Mouse (Mus musculus): Measurements from ENCODE around the gene Pdap1. TPM values are rescaled to one million over a fixed set of nuclear protein-coding genes. Genes with fewer than 3 reads are reported as not detected.
"Not testable (repeated sequence)": the region's sequence is repeated elsewhere in the genome, so short reads cannot be mapped to it uniquely, and the experiment has no call there.

The Pdap1 gene
- polyA plus RNA-seq, 1 experiment from 2014 or later = 87.1 TPM

DNA sequence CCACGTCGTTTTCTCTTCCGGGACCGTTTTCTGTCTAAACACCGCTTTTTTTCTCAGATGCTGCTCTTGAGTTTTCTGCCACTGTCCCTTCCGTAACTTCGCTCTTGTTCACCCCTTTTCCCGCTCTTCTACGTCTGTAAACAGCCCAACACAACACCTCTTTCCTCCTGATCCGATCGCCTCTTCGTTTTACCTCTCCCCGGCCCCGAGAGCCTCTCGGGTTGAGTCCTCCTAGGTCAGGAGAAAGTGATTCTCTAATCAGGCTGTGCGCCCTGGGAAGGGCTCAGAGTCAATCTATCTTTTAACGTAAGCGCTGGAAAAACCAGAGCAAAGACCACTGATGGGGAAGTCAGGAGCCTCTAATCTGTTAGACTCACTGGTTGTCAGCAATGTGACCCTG is 573 bp upstream of the Pdap1 start:
- peak; percentile 34; the same call in 1 of the 2 replicates for ATAC-seq
- peaks cover 38% of the 10 kb centered on the region for H3K36me3 ChIP-seq
- WGBS = under 1% methylated on average over 18 of the region's 18 CpGs
- H3K27ac ChIP-seq = peak overlapping the region; percentile 83
- H3K4me3 ChIP-seq (replicated peaks) = peak overlapping the region; percentile 96
- H3K27me3 ChIP-seq (replicated peaks) = no peaks in the 10 kb centered on the region
- no peaks in the 10 kb centered on the region for H3K9me3 ChIP-seq
- H3K4me1 ChIP-seq (replicated peaks) = peaks cover 13% of the 10 kb centered on the region; the same call in 1 of the 2 replicates
- peak overlapping the region; percentile 67 for H3K4me2 ChIP-seq (replicated peaks)
- H3K9ac ChIP-seq = peak overlapping the region; percentile 93

DNA sequence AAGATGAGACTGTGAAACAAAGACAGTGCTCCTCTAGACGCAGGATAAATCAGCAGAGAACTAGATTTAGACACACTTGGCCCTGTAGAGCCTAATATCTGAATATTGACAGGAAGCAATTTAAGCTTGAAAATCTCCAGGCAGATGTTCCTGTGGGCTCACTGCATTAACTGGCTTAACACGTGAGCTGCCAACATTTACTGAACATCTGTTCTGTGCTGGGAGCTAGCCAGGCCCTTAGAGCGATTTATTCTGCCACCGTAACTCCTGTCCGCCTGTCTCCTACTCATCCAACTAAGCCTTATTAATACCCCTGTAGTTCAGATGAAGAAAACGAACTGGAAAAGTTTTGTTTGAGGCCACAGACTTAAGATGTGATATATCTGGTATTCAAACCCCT is 1.2 kb downstream of the Pdap1 start:
- no peak for ATAC-seq
- Histone ChIP-seq H3K27ac (no peak overlapping the region), H3K9ac (peak overlapping the region; percentile 93), H3K9me3 (no peaks in the 10 kb centered on the region), H3K27me3 (replicated peaks) (no peaks in the 10 kb centered on the region), H3K4me1 (replicated peaks) (peaks cover 13% of the 10 kb centered on the region; the same call in 1 of the 2 replicates), H3K36me3 (peaks cover 40% of the 10 kb centered on the region), H3K4me3 (replicated peaks) (peak overlapping the region; percentile 96), H3K4me2 (replicated peaks) (peak overlapping the region; percentile 67)
- WGBS = 5% methylated on average over 6 of the region's 6 CpGs

DNA sequence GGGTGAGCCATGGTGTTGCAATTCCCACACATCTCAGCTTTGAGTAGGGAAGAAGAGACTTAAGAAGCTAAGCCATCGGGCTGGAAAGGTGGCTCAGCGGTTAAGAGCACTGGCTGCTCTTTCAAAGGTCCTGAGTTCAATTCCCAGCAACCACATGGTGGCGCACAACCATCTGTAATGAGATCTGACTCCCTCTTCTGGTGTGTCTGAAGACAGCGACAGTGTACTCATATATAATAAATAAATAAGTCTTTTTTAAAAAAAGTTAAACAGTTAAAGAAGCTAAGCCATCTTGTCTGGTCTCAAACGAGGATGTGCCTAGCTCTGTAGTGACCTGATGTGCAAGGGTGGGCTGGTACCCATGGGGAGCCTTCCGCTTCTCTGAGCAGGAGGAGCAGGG is 6.8 kb downstream of the Pdap1 start:
- H3K36me3 ChIP-seq = peaks cover 69% of the 10 kb centered on the region
- not testable (repeated sequence) for H3K9ac ChIP-seq; H3K27me3 ChIP-seq (replicated peaks); H3K4me2 ChIP-seq (replicated peaks); H3K4me1 ChIP-seq (replicated peaks); H3K27ac ChIP-seq; H3K9me3 ChIP-seq; ATAC-seq; H3K4me3 ChIP-seq (replicated peaks)
- 85% methylated on average over 6 of the region's 6 CpGs for WGBS

DNA sequence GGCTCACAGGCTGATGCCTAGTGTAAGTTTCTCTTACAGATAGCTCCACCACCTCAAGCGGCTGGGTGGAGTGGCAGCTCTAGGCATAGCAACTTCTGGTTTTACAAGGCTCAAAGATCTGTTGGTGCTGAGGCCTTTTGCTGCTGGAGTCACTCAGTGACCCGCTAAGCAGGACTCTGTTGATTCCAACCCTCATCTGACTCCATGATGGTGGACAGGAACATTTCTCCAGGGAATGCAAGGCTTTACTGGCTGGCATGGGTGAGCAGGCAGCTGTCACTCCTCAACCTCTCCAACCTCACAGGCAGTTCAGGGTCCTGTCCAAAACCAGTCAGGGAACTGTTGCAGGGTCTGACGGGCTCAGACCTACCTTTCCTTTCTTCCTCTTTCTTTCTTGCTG is 9.0 kb downstream of the Pdap1 start:
- Histone ChIP-seq H3K9me3 (no peaks in the 10 kb centered on the region), H3K4me3 (replicated peaks) (no peak overlapping the region), H3K4me1 (replicated peaks) (no peaks in the 10 kb centered on the region), H3K27ac (no peak overlapping the region), H3K9ac (no peak overlapping the region), H3K4me2 (replicated peaks) (no peak overlapping the region), H3K36me3 (peaks cover 78% of the 10 kb centered on the region), H3K27me3 (replicated peaks) (no peaks in the 10 kb centered on the region)
- no peak for ATAC-seq
- WGBS = 87% methylated on average over 3 of the region's 3 CpGs

DNA sequence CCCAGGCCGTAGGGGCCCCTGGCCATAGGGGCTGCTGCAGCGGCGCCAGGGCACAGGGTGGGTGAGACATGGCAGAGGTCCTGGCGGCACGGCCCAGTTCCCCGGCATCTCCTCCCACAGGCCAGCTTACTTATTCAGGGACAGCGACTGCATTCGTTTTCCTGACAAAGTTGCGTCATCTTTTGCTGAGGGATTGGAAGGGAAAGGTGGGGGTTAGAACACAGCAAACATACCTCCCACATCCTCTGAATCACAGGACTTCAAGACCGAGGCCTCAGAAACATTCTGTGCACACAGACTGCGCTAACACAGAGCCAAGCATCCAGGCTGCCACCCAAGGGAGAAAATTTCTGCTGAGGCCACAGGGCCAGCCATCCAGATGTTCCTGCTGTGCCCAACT is 9.8 kb downstream of the Pdap1 start:
- H3K27me3 ChIP-seq (replicated peaks) = no peaks in the 10 kb centered on the region
- H3K9me3 ChIP-seq = no peaks in the 10 kb centered on the region

DNA sequence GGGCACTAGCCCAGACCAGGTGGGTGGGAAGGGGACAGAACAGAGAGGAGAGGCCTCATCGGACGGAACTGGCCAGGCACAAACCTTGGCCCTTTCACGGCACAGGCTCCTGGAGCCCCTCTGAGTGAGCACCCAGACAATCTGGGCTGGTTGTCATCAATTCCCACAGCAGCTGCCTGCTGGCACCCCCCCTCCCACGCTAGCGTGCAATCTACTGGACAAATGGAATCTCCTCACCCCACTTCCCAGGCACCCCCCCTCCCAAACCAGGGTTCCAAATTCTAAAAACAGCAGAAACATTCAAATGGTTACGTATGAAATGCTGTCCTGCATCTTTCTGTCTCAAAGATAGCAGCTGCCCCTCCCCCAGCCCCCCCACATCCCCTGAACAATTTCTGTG is 10.3 kb downstream of the Pdap1 start:
- H3K9ac ChIP-seq; H3K9me3 ChIP-seq; H3K4me2 ChIP-seq (replicated peaks); H3K27ac ChIP-seq; ATAC-seq; H3K4me1 ChIP-seq (replicated peaks); H3K4me3 ChIP-seq (replicated peaks); H3K27me3 ChIP-seq (replicated peaks): not testable (repeated sequence)
- peaks cover 83% of the 10 kb centered on the region for H3K36me3 ChIP-seq
- 87% methylated on average over 6 of the region's 6 CpGs for WGBS

More for the DNA sequence above, 9.8 kb downstream of the Pdap1 start:
- Histone ChIP-seq H3K4me3 (replicated peaks) (no peak overlapping the region), H3K4me1 (replicated peaks) (no peaks in the 10 kb centered on the region), H3K4me2 (replicated peaks) (no peak overlapping the region), H3K9ac (no peak overlapping the region), H3K36me3 (peaks cover 84% of the 10 kb centered on the region), H3K27ac (no peak overlapping the region)
- 83% methylated on average over 11 of the region's 11 CpGs for WGBS
- no peak for ATAC-seq

DNA sequence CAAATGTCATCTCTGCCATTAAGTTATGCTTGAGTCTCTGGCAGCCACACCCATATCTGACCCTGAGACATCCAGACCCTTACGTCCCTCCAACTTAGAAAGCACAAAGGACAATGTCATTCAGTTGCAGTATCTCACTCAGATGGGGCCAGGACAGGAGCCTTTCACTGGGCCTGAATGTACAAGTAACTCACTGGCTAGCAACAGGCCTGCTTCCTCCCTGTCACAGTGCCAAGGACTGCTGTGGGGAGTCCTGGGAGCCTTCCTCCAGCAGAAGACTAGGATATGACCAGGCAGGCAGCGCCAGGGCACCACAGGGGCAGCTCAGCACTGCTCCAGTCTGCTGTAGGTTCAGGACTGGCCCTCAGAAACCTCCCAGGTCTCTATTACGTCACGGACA is 10.9 kb downstream of the Pdap1 start:
- peaks cover 82% of the 10 kb centered on the region for H3K36me3 ChIP-seq
- H3K27ac ChIP-seq = no peak overlapping the region
- H3K9me3 ChIP-seq = no peaks in the 10 kb centered on the region
- H3K9ac ChIP-seq = no peak overlapping the region
- WGBS = 90% methylated on average over 4 of the region's 4 CpGs
- H3K4me2 ChIP-seq (replicated peaks) = no peak overlapping the region
- H3K27me3 ChIP-seq (replicated peaks) = no peaks in the 10 kb centered on the region
- H3K4me3 ChIP-seq (replicated peaks) = no peak overlapping the region
- H3K4me1 ChIP-seq (replicated peaks) = no peaks in the 10 kb centered on the region
- no peak for ATAC-seq

DNA sequence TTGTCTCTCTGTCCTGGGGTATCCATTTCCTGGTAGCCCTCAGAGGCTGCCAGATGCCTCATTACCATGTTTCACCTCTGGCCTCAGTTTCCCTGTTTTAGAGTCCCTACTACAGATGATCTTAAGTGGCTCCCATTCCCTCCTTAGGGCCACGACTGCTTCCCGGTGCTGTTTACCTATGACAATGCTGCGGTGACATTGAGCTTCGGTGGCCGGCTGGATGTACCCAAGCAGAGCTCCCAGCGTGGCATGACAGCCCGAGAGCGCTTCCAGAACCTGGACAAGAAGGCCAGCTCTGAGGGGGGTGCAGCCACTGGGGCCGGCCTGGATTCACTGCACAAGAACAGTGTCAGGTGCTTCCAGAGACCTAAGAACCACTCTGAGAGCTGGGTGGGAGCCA is 13.5 kb downstream of the Pdap1 start:
- H3K27me3 ChIP-seq (replicated peaks) = no peaks in the 10 kb centered on the region
- no peak overlapping the region for H3K27ac ChIP-seq
- H3K4me2 ChIP-seq (replicated peaks) = no peak overlapping the region
- H3K9me3 ChIP-seq = no peaks in the 10 kb centered on the region
- H3K4me1 ChIP-seq (replicated peaks) = no peaks in the 10 kb centered on the region
- peaks cover 66% of the 10 kb centered on the region for H3K36me3 ChIP-seq
- no peak for ATAC-seq
- H3K4me3 ChIP-seq (replicated peaks) = no peak overlapping the region
- 92% methylated on average over 9 of the region's 9 CpGs for WGBS
- H3K9ac ChIP-seq = no peak overlapping the region

DNA sequence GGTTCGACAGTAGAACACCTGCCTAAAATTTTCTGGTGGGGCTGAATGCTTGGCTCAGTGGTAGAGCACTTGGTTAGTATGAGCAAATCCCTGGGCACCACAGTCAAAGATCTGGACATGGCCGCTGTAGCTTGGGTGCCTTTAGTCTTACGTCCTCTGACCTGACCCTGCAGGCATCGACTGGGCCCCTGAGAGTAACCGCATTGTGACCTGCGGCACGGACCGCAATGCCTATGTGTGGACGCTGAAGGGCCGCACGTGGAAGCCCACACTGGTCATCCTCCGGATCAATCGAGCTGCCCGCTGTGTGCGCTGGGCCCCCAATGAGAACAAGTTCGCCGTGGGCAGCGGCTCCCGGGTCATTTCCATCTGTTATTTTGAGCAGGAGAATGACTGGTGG is 16.6 kb downstream of the Pdap1 start:
- Histone ChIP-seq H3K4me3 (replicated peaks) (no peak overlapping the region), H3K27ac (no peak overlapping the region), H3K9ac (no peak overlapping the region), H3K36me3 (peaks cover 42% of the 10 kb centered on the region), H3K4me2 (replicated peaks) (no peak overlapping the region), H3K4me1 (replicated peaks) (no peaks in the 10 kb centered on the region; the same call in 1 of the 2 replicates), H3K9me3 (no peaks in the 10 kb centered on the region), H3K27me3 (replicated peaks) (no peaks in the 10 kb centered on the region)
- ATAC-seq = no peak
- 92% methylated on average over 19 of the region's 19 CpGs for WGBS

DNA sequence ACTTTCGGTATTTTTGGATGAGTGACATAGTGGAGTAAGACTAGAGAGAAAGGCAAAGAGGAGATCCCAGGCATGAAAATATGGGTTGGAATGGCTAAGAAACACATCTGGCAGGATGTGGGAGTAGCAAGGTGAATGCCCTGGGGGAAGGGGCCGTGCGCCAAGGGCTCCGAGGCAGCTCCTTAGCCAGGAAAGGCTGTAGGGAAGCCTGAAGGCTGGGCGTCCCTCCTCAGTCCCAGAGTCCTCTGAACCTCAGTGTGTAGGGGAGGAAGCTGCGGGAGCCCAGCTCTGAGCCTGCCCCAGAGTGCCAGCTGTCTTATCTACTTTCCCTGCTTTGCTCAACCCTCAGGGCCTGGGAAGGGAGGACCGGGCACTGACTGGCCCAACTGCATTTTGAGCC is 19.1 kb downstream of the Pdap1 start:
- Histone ChIP-seq H3K27ac (no peak overlapping the region), H3K36me3 (peaks cover 24% of the 10 kb centered on the region), H3K4me3 (replicated peaks) (no peak overlapping the region), H3K9ac (no peak overlapping the region), H3K27me3 (replicated peaks) (no peaks in the 10 kb centered on the region), H3K4me1 (replicated peaks) (peaks cover 15% of the 10 kb centered on the region), H3K4me2 (replicated peaks) (no peak overlapping the region), H3K9me3 (no peaks in the 10 kb centered on the region)
- no peak for ATAC-seq
- WGBS = 62% methylated on average over 7 of the region's 7 CpGs

DNA sequence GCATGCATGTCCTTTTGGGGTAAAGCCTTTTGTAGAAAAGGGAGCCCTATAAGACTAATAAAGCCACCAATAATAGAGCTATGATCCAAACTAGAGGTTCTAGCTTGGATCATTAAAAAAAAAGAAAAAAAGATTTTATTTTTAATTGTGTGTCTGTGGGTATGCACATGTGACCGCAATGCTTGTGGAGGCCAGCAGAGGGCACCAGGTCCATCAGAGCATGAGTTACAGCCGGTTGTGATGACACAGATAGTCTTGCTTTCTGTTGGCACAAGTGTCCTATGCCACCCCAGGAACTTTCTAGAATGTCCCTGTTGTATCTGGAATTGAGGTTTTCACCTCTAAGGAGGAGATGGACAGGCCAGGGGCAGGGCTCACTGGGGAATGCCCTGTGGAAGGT is 20.7 kb downstream of the Pdap1 start:
- H3K4me1 ChIP-seq (replicated peaks) = peaks cover 15% of the 10 kb centered on the region
- 92% methylated on average over 2 of the region's 2 CpGs for WGBS
- no peak overlapping the region for H3K4me2 ChIP-seq (replicated peaks)
- no peaks in the 10 kb centered on the region for H3K9me3 ChIP-seq
- no peaks in the 10 kb centered on the region for H3K27me3 ChIP-seq (replicated peaks)
- H3K4me3 ChIP-seq (replicated peaks) = no peak overlapping the region
- no peak for ATAC-seq
- no peak overlapping the region for H3K27ac ChIP-seq
- H3K9ac ChIP-seq = no peak overlapping the region
- peaks cover 11% of the 10 kb centered on the region for H3K36me3 ChIP-seq

DNA sequence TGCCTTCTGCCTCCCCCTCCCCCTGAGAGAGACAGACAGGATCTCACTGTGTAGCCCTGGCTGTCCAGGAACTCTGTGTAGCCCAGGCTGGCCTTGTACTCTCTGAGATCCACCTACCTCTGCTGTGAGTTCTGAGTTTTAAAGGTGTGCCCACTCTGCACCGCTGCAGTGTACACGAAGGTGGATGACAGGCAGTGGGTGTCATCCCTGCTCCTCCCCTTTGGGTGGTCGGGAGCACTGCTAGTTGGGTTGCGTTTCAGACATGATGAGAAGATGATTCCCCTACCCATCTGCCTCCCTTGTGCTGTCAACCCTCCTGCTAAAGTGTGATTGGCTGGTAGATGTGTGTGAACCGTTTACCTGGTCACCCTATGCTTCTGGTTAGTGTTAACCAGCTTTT is 21.6 kb downstream of the Pdap1 start:
- no peak for ATAC-seq
- WGBS = 87% methylated on average over 5 of the region's 5 CpGs
- Histone ChIP-seq H3K4me1 (replicated peaks) (peaks cover 20% of the 10 kb centered on the region), H3K36me3 (peaks cover 7% of the 10 kb centered on the region; the same call in 1 of the 2 replicates), H3K27ac (no peak overlapping the region), H3K4me3 (replicated peaks) (no peak overlapping the region), H3K9ac (no peak overlapping the region), H3K27me3 (replicated peaks) (no peaks in the 10 kb centered on the region), H3K9me3 (no peaks in the 10 kb centered on the region), H3K4me2 (replicated peaks) (no peak overlapping the region)

DNA sequence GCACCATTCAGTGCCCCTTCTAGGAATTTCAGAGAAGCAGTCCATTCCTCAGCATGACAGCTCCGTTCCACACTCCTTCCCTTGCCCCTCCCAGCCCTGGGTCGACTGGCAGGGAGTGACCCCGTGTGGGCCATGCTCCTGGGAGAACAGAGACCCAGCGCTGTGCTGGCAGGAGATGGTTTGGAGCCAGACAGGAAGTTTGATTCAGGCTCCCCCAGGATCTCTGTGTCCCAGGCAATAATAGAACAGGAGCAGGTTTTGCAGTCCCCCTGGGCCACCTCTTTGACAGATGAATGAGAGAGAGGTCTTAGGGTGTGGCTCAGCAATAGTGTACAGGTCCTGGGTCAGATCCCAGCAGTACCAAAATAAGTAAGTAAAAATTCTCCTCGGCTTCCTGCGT is 22.0 kb downstream of the Pdap1 start:
- Histone ChIP-seq H3K4me2 (replicated peaks) (no peak overlapping the region), H3K9ac (no peak overlapping the region), H3K4me3 (replicated peaks) (no peak overlapping the region), H3K9me3 (no peaks in the 10 kb centered on the region), H3K27me3 (replicated peaks) (no peaks in the 10 kb centered on the region), H3K27ac (no peak overlapping the region), H3K36me3 (peaks cover 4% of the 10 kb centered on the region; the same call in 1 of the 2 replicates), H3K4me1 (replicated peaks) (peaks cover 23% of the 10 kb centered on the region)
- ATAC-seq = no peak
- 59% methylated on average over 6 of the region's 6 CpGs for WGBS
